Comparison of ENCODE assay signal across 15 mouse cellular contexts in genomic region chr2:47991132-47991531, GRCm38 (mm10).
"Had no signal": no experiment of that assay in that cellular context is flagged by ENCODE, and none has a peak within 500 bp of the region (broad histone marks: within the 10 kb centered on the region; RNA-seq: fewer than 3 reads in every experiment).

No protein-coding gene starts in this region.

- H3K36me3 ChIP-seq: midbrain, embryonic 10.5 days; midbrain, embryonic 12.5 days; neural tube, embryonic 13.5 days; neural tube, embryonic 15.5 days; stomach, embryonic 15.5 days had no signal

- H3K9me3 ChIP-seq: midbrain, embryonic 10.5 days; midbrain, embryonic 12.5 days; neural tube, embryonic 13.5 days; neural tube, embryonic 15.5 days; stomach, embryonic 15.5 days had no signal

- DNase-seq: lung, adult 18-20 months; lung, postnatal 4 days; midbrain, embryonic 14.5 days; right cerebral cortex, postnatal 14 days; thymus, adult 2 months; thymus, postnatal 25 days; thymus, postnatal 4 days had no signal

- H3K4me2 ChIP-seq: midbrain, embryonic 12.5 days; neural tube, embryonic 13.5 days; neural tube, embryonic 15.5 days; stomach, embryonic 15.5 days had no signal

- H3K4me3 ChIP-seq: midbrain, embryonic 10.5 days; midbrain, embryonic 12.5 days; myocyte; neural tube, embryonic 13.5 days; neural tube, embryonic 15.5 days; stomach, embryonic 15.5 days had no signal

- H3K4me1 ChIP-seq: midbrain, embryonic 10.5 days; midbrain, embryonic 12.5 days; neural tube, embryonic 13.5 days; neural tube, embryonic 15.5 days; stomach, embryonic 15.5 days had no signal

- H3K9ac ChIP-seq: midbrain, embryonic 12.5 days; neural tube, embryonic 13.5 days; neural tube, embryonic 15.5 days; stomach, embryonic 15.5 days had no signal

- H3K27me3 ChIP-seq: midbrain, embryonic 12.5 days; neural tube, embryonic 13.5 days; neural tube, embryonic 15.5 days; stomach, embryonic 15.5 days had no signal

- ATAC-seq: midbrain, embryonic 16.5 days had no signal

- H3K27ac ChIP-seq: midbrain, embryonic 10.5 days; midbrain, embryonic 12.5 days; neural tube, embryonic 13.5 days; neural tube, embryonic 15.5 days; stomach, embryonic 15.5 days; stomach, postnatal 0 days had no signal
